Comparison of ENCODE assay signal across 21 mouse cellular contexts in genomic region chr11:88549529-88549900, GRCm38 (mm10).
A peak's percentile ranks its signal among the peaks of the same experiment; 100 is the strongest.
DNase-seq lines count a peak whose midpoint lies in the region; ATAC-seq and TF ChIP-seq lines count a peak whose summit lies in the region.
"Had no signal": no experiment of that assay in that cellular context is flagged by ENCODE, and none has a peak within 500 bp of the region (broad histone marks: within the 10 kb centered on the region; RNA-seq: fewer than 3 reads in every experiment).

No protein-coding gene starts in this region.

- no peak for ATAC-seq in midbrain, embryonic 14.5 days (ENCODE audit: low FRiP score, low TSS enrichment)
- ATAC-seq: inflammation-experienced regulatory T-cells, adult 6 months had no signal

- peak overlapping the region; percentile 47; the same call in 1 of the 2 replicates for H3K27ac ChIP-seq in heart, embryonic 10.5 days
- peak overlapping the region; percentile 56; the same call in 1 of the 2 replicates for H3K27ac ChIP-seq in layer of hippocampus, adult 2 months
- 0 out of 2 replicates have a peak overlapping the region, but pooled peaks have one; percentile 61 for H3K27ac ChIP-seq in midbrain, embryonic 14.5 days (replicated peaks; ENCODE audit: low read depth, low read length)
- H3K27ac ChIP-seq: neural tube, embryonic 12.5 days; stomach, embryonic 15.5 days had no signal

- no peaks in the 10 kb centered on the region for H3K9me3 ChIP-seq in heart, embryonic 10.5 days
- no peaks in the 10 kb centered on the region for H3K9me3 ChIP-seq in midbrain, embryonic 14.5 days (ENCODE audit: control insufficient read depth, low read length)
- H3K9me3 ChIP-seq: neural tube, embryonic 12.5 days; stomach, embryonic 15.5 days had no signal

- no peak for TF ChIP-seq CTCF in layer of hippocampus, adult 2 months (conservative IDR thresholded peaks at IDR 0.05)

- peaks cover 80% of the 10 kb centered on the region for H3K4me1 ChIP-seq in heart, embryonic 10.5 days
- peaks cover 73% of the 10 kb centered on the region for H3K4me1 ChIP-seq in midbrain, embryonic 14.5 days (ENCODE audit: control insufficient read depth, insufficient read depth, low read length)

- H3K4me2 ChIP-seq in midbrain, embryonic 14.5 days (ENCODE audit: low read length) = no peak overlapping the region
- H3K4me2 ChIP-seq: heart, embryonic 11.5 days; neural tube, embryonic 12.5 days; stomach, embryonic 15.5 days had no signal

- H3K36me3 ChIP-seq in heart, embryonic 10.5 days = no peaks in the 10 kb centered on the region
- no peaks in the 10 kb centered on the region for H3K36me3 ChIP-seq in midbrain, embryonic 14.5 days (ENCODE audit: control insufficient read depth, insufficient read depth, low read length)
- H3K36me3 ChIP-seq: neural tube, embryonic 12.5 days; stomach, embryonic 15.5 days had no signal

- H3K27me3 ChIP-seq in heart, embryonic 10.5 days (ENCODE audit: insufficient read depth, poor library complexity, severe bottlenecking) = no peaks in the 10 kb centered on the region
- H3K27me3 ChIP-seq in midbrain, embryonic 14.5 days (ENCODE audit: control insufficient read depth, insufficient read depth, low read length) = no peaks in the 10 kb centered on the region
- H3K27me3 ChIP-seq: neural tube, embryonic 12.5 days; stomach, embryonic 15.5 days had no signal

- no peak overlapping the region for H3K9ac ChIP-seq in midbrain, embryonic 14.5 days (replicated peaks; ENCODE audit: low read length)
- H3K9ac ChIP-seq: neural tube, embryonic 12.5 days; stomach, embryonic 15.5 days had no signal

- WGBS in heart, embryonic 10.5 days = 87% methylated on average over 13 of the region's 13 CpGs
- 75% methylated on average over 13 of the region's 13 CpGs for WGBS in midbrain, embryonic 14.5 days

- no peak overlapping the region for H3K4me3 ChIP-seq in heart, embryonic 10.5 days
- H3K4me3 ChIP-seq in layer of hippocampus, adult 2 months = no peak overlapping the region
- H3K4me3 ChIP-seq in midbrain, embryonic 14.5 days (replicated peaks; ENCODE audit: low read depth, low read length) = no peak overlapping the region
- H3K4me3 ChIP-seq: erythroblast, embryonic 14.5 days; neural tube, embryonic 12.5 days; stomach, embryonic 15.5 days had no signal

- no peak for DNase-seq in heart, embryonic 10.5 days (ENCODE audit: low spot score)
- no peak for DNase-seq in heart, adult 8-10 months (ENCODE audit: low spot score)
- no peak for DNase-seq in layer of hippocampus, adult 2 months (ENCODE audit: low spot score in 2 of 2)
- DNase-seq in layer of hippocampus, adult 8-10 months (ENCODE audit: low spot score in 2 of 2) = no peak
- peak; percentile 53 for DNase-seq in ZHBTc4 (ENCODE audit: low read depth, low spot score)
- no peak for DNase-seq in midbrain, embryonic 14.5 days
- DNase-seq in cerebellum, adult 9-10 months = no peak
- no peak for DNase-seq in frontal cortex, postnatal 25 days (ENCODE audit: low spot score in 2 of 2)
- DNase-seq: cerebellum, postnatal 36 days; gastrocnemius, postnatal 25 days; kidney, adult 8-10 months; kidney, postnatal 4 days; layer of hippocampus, postnatal 36 days; lung, adult 18-20 months; lung, postnatal 36 days; spleen, adult 18-20 months had no signal
